Mouse (Mus musculus) heart, embryonic 13.5 days (tissue): ENCODE results near the gene Fam122c. TPM values are rescaled to one million over a fixed set of nuclear protein-coding genes. Genes with fewer than 3 reads are reported as not detected.
A peak's percentile ranks its signal among the peaks of the same experiment; 100 is the strongest.
"Not testable (repeated sequence)": the region's sequence is repeated elsewhere in the genome, so short reads cannot be mapped to it uniquely, and the experiment has no call there.

Experiments used
- ATAC-seq: fragments of 200-750 bp; cut with Nextera tagmentation; 2 replicates; pipeline ENCODE4 v1.8.0; 2017; ENCODE audit warnings: moderate TSS enrichment; ENCODE audit not compliant: insufficient number of reproducible peaks, low FRiP score, low TSS enrichment; ENCODE audit errors: extremely low read depth
- H3K27ac ChIP-seq: fragments of 300-500 bp; sonication (generic); replicated peaks from 2 replicates; pipeline ENCODE4 v1.5.1; 2015; ENCODE audit warnings: moderate library complexity, mild to moderate bottlenecking, inconsistent platforms
- H3K27me3 ChIP-seq: fragments of 300-500 bp; sonication (generic); replicated peaks from 2 replicates; pipeline ENCODE4 v1.6.1; 2015; ENCODE audit warnings: mild to moderate bottlenecking, inconsistent platforms
- H3K36me3 ChIP-seq: fragments of 300-500 bp; sonication (generic); 2 replicates; pipeline ENCODE4 v1.6.1; 2015; ENCODE audit warnings: mild to moderate bottlenecking, inconsistent platforms
- H3K4me1 ChIP-seq: fragments of 300-500 bp; sonication (generic); 2 replicates; pipeline ENCODE4 v1.6.1; 2015; ENCODE audit warnings: inconsistent platforms
- H3K4me2 ChIP-seq: fragments of 300-500 bp; sonication (generic); 2 replicates; pipeline ENCODE4 v1.6.1; 2015; ENCODE audit warnings: inconsistent platforms, mild to moderate bottlenecking, moderate library complexity
- H3K4me3 ChIP-seq: fragments of 300-500 bp; sonication (generic); 2 replicates; pipeline ENCODE4 v1.5.1; 2015; ENCODE audit warnings: moderate library complexity, mild to moderate bottlenecking, inconsistent platforms
- H3K9ac ChIP-seq: fragments of 300-500 bp; sonication (generic); 2 replicates; pipeline ENCODE4 v1.6.1; 2015; ENCODE audit warnings: inconsistent platforms, mild to moderate bottlenecking, moderate library complexity
- H3K9me3 ChIP-seq: fragments of 300-500 bp; sonication (generic); 2 replicates; pipeline ENCODE4 v1.6.1; 2016; ENCODE audit warnings: inconsistent platforms
- WGBS: fragments of 180-500 bp; shearing (Covaris S2); methylation state at CpG from one replicate; pipeline ENCODE4 v1.1.7; 2015; ENCODE audit warnings: mixed read lengths; 5-methylcytosine and 5-hydroxymethylcytosine counted together
- polyA plus RNA-seq: library from polyadenylated mRNA; unstranded; fragments of >200 nt; fragmentation: Nextera tagmentation; extraction: Ambion mirVana; gene quantifications from 2 replicates; pipeline ENCODE4 v1.2.1, GENCODE M21; 2015

The Fam122c gene
- polyA plus RNA-seq, 1 experiment from 2014 or later: not detected

DNA sequence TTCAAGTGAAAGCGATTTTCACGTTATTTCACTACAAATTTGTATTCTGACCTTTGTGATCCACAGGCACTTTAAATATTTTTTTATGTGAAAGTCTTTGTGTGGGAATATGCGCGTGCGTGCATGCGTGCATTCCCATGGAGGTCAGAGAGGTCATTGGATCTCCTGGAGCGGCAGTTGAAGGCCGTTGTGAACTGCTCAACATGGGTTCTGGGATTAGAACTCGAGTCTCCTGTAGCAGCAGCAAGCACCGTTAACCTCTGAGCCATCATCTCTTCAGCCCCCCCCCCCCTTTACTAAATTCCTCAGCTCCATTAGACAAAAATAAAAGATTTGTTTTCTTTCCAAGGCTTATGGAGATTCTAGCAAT lies 3.2 kb upstream of the Fam122c start:
- ATAC-seq: no peak
- H3K4me2 ChIP-seq: peak overlapping the region; percentile 85
- no peaks in the 10 kb centered on the region for H3K36me3 ChIP-seq
- H3K9ac ChIP-seq: 0 out of 2 replicates have a peak overlapping the region, but pooled peaks have one; percentile 33
- WGBS: 14% methylated on average over 10 of the region's 10 CpGs
- no peaks in the 10 kb centered on the region for H3K9me3 ChIP-seq
- no peaks in the 10 kb centered on the region for H3K27me3 ChIP-seq
- peaks cover 27% of the 10 kb centered on the region for H3K4me1 ChIP-seq
- no peak overlapping the region; the same call in 1 of the 2 replicates for H3K27ac ChIP-seq
- peak overlapping the region; percentile 69 for H3K4me3 ChIP-seq

DNA sequence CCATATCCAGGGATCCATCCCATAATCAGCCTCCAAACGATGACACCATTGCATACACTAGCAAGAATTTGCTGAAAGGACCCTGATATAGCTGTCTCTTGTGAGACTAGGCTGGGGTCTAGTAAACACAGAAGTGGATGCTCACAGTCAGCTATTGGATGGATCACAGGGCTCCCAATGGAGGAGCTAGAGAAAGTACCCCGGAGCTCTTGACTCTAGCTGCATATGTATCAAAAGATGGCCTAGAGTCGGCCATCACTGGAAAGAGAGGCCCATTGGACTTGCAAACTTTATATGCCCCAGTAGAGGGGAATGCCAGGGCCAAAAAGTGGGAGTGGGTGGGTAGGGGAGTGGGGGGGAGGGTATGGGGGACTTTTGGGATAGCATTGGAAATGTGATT lies 1.6 kb upstream of the Fam122c start:
- H3K4me2 ChIP-seq, H3K4me3 ChIP-seq, H3K9me3 ChIP-seq, H3K27ac ChIP-seq, H3K9ac ChIP-seq, H3K36me3 ChIP-seq, ATAC-seq, H3K27me3 ChIP-seq: not testable (repeated sequence)
- peaks cover 17% of the 10 kb centered on the region for H3K4me1 ChIP-seq
- 67% methylated on average over 3 of the region's 3 CpGs for WGBS

DNA sequence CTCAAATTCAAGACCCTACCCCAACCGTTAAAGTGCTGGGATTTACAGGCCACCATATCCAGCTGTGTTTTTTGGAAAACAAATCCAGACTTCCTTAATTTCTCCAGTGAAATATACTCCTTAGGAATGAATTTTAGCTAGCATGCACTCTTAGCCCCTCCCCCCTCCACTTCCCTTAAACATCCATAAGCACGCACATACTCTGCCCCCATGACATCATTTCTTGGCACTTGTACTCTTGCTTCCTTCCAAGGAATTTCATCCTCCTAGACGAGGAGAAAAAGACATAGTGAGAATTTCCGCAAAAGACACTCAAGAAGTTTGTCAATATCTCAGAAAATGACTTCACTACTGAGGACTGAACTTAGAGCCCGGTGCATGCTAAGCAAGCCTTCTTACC lies 14.7 kb downstream of the Fam122c start:
- H3K9ac ChIP-seq: no peak overlapping the region
- 59% methylated on average over 5 of the region's 5 CpGs for WGBS
- no peaks in the 10 kb centered on the region for H3K27me3 ChIP-seq

DNA sequence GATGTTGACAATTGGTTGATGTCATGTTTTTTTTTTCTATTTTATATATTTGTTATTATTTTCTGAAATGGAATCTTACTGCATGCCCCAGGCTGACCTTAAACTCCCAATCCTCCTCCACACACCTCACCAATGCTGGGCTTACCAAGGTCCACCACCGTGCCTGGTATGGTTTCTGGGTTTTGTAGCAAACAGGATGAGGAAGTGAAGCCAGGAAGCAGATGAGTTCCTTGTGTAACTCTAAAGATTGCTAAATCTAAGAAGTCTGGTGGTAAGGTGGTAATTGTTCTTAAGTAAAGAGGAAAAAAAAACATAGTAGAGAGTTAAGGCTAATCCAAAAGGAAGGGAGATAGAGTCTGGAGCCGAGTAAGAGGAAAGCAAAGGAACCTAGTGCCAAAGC lies 47.3 kb downstream of the Fam122c start:
- Histone ChIP-seq H3K27ac (peak overlapping the region; percentile 53; the same call in 1 of the 2 replicates), H3K9me3 (no peaks in the 10 kb centered on the region), H3K4me1 (peaks cover 7% of the 10 kb centered on the region), H3K27me3 (no peaks in the 10 kb centered on the region), H3K4me3 (no peak overlapping the region), H3K4me2 (no peak overlapping the region), H3K36me3 (no peaks in the 10 kb centered on the region), H3K9ac (no peak overlapping the region)
- no peak for ATAC-seq
- 47% methylated on average over 2 of the region's 2 CpGs for WGBS

More for the DNA sequence above, 14.7 kb downstream of the Fam122c start:
- Histone ChIP-seq H3K4me1 (no peaks in the 10 kb centered on the region), H3K9me3 (no peaks in the 10 kb centered on the region), H3K36me3 (no peaks in the 10 kb centered on the region), H3K4me2 (no peak overlapping the region), H3K27ac (peak overlapping the region; percentile 48; the same call in 1 of the 2 replicates), H3K4me3 (no peak overlapping the region)
- ATAC-seq: no peak

DNA sequence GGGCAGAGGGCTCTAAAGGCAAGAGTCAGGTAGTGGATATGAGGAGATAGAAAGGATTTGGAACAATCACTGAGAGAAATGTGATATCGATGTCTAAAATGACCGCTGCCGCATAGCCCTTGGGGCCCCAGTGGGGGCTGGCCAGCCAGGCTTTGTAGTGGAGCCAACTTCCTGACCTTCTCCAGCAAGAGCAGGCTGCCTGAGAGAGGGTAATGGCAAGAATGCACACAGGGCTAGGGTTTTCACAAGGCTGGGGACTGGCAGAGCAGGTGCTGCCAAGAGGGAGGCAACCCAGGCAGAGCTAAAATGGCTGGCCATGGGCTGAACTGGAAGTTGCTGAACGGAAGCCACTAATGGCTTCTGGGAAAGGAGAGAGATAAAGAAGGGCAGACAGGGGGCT lies 47.9 kb downstream of the Fam122c start:
- WGBS: 54% methylated on average over 4 of the region's 4 CpGs
- no peak for ATAC-seq
- no peaks in the 10 kb centered on the region for H3K36me3 ChIP-seq
- H3K4me1 ChIP-seq: peaks cover 7% of the 10 kb centered on the region
- H3K27ac ChIP-seq: peak overlapping the region; percentile 53; the same call in 1 of the 2 replicates
- H3K27me3 ChIP-seq: no peaks in the 10 kb centered on the region
- no peaks in the 10 kb centered on the region for H3K9me3 ChIP-seq
- H3K4me3 ChIP-seq: no peak overlapping the region
- no peak overlapping the region for H3K4me2 ChIP-seq
- no peak overlapping the region for H3K9ac ChIP-seq

DNA sequence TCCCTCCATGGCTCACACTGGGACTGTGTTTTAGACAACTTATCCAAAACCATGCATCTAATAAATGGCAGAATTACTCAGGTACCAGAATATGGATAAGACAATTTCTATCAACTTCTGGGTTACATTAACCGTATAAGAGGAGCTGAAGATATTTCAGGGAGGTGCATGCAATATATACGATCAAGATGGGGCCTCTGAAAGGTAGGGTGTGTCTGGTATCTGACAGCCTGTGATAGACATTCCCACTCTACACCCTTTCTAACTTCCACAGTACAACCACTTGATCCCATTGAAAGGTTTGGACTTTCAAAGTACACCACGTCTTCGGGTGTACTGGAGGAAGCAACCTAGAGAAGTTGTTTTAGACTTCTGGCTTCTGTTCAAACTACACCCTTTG lies 57.2 kb downstream of the Fam122c start:
- H3K36me3 ChIP-seq: no peaks in the 10 kb centered on the region
- no peak overlapping the region for H3K4me3 ChIP-seq
- no peak overlapping the region for H3K9ac ChIP-seq
- no peaks in the 10 kb centered on the region for H3K9me3 ChIP-seq
- WGBS: 75% methylated on average over 4 of the region's 4 CpGs
- no peaks in the 10 kb centered on the region for H3K4me1 ChIP-seq
- ATAC-seq: no peak
- no peak overlapping the region for H3K4me2 ChIP-seq
- no peaks in the 10 kb centered on the region for H3K27me3 ChIP-seq
- H3K27ac ChIP-seq: no peak overlapping the region

DNA sequence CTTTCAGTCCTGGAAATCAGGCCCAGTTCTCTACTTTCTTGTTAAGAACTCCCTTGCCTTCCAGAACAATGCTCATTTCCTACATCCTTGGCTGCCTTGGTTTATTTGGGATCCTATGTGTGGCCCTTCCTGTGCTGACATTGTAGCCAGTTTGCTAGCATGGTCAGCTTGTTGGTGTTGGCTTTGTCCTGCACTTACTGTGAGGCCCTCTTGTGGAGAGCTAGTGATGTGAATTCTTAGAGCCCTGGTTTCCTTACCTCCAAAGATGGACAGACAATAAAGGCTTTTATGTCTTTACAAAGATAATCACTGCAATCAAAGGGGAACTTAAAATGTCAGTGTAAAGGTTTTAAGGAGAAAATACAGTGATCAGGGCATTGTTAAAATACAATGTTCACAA lies 64.1 kb downstream of the Fam122c start:
- ATAC-seq: no peak
- H3K4me2 ChIP-seq: no peak overlapping the region
- H3K36me3 ChIP-seq: no peaks in the 10 kb centered on the region
- no peaks in the 10 kb centered on the region for H3K4me1 ChIP-seq
- H3K9ac ChIP-seq: no peak overlapping the region
- H3K27me3 ChIP-seq: no peaks in the 10 kb centered on the region
- H3K9me3 ChIP-seq: no peaks in the 10 kb centered on the region
- H3K27ac ChIP-seq: no peak overlapping the region
- no peak overlapping the region for H3K4me3 ChIP-seq

DNA sequence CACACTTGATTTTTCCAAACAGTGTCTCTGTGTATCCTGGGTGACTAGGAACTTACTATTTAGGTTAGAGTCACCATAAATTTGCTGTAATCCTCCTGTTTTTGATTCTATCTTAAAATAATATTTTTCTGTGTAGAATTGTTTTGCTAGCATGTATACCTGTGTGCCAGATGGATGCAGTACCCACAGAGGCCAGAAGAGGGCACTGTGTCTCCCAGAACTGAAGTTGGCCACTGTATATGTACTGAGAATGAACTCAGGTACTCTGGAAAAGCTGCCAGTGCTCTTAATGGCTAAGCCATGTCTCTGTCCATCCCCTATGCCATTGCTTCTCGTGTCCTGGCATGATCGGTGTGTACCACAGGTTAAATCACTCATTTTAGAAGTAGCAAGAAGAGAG lies 68.3 kb downstream of the Fam122c start:
- no peak overlapping the region for H3K9ac ChIP-seq
- ATAC-seq: no peak
- H3K27me3 ChIP-seq: no peaks in the 10 kb centered on the region
- H3K4me3 ChIP-seq: no peak overlapping the region
- no peak overlapping the region for H3K27ac ChIP-seq
- H3K4me1 ChIP-seq: no peaks in the 10 kb centered on the region
- no peak overlapping the region for H3K4me2 ChIP-seq
- H3K9me3 ChIP-seq: no peaks in the 10 kb centered on the region
- H3K36me3 ChIP-seq: peaks cover 11% of the 10 kb centered on the region
- WGBS: 53% methylated on average over 2 of the region's 2 CpGs

DNA sequence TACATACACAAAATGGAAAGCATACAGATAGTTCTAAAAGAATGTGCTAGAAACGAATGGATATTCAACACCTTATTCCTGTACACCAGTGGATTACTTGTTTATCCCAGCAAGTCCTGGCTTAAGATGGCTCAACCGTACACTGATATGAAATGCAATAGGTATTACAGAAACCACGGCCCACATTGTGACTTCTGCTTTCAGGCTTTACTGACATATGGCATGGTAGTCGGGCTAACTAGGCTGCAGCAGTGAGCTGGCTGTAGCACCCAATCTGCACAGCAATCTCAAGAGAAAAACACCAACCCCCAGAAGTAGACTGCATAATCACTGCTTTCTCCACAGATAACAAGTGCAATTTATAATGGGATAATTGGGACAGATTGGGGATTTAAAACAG lies 75.2 kb downstream of the Fam122c start:
- Histone ChIP-seq H3K9me3 (no peaks in the 10 kb centered on the region), H3K4me2 (no peak overlapping the region), H3K4me3 (no peak overlapping the region), H3K4me1 (no peaks in the 10 kb centered on the region), H3K36me3 (peaks cover 69% of the 10 kb centered on the region), H3K27ac (no peak overlapping the region), H3K9ac (no peak overlapping the region), H3K27me3 (no peaks in the 10 kb centered on the region)
- no peak for ATAC-seq
- WGBS: 84% methylated on average over 4 of the region's 4 CpGs

DNA sequence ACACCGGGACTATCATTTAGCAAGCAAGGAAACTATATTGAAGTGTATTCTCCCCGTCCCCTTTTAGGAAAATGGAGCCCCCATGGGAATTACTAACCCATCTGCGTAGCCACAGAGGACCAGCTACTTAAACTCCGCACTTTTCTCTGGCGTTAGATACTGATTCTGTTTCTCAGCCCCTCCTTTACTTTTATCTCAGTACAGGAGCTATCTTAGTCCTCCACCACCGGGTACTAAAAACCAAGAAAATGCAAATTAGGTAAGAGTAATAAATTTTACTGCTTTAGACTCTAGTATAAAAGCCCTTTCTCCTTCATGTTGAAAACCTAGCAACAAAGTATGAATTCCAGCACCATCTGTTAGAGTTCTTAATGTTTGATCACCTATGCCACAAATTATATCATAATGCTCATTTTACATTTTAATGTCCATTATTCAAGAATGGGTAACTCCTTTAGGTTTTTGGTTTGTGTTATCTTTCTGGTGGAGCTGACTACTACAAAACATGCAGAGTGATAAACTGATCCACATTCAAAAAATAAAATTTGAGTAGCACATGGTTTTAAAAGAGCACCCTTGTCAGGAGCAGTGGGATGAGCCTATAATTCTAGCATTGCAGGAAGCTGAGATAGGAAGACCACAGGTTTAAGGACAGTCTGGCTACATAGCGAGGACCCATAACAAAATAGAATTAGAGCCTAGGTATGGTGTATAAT lies 91.6 kb downstream of the Fam122c start:
- 64% methylated on average over 7 of the region's 7 CpGs for WGBS

DNA sequence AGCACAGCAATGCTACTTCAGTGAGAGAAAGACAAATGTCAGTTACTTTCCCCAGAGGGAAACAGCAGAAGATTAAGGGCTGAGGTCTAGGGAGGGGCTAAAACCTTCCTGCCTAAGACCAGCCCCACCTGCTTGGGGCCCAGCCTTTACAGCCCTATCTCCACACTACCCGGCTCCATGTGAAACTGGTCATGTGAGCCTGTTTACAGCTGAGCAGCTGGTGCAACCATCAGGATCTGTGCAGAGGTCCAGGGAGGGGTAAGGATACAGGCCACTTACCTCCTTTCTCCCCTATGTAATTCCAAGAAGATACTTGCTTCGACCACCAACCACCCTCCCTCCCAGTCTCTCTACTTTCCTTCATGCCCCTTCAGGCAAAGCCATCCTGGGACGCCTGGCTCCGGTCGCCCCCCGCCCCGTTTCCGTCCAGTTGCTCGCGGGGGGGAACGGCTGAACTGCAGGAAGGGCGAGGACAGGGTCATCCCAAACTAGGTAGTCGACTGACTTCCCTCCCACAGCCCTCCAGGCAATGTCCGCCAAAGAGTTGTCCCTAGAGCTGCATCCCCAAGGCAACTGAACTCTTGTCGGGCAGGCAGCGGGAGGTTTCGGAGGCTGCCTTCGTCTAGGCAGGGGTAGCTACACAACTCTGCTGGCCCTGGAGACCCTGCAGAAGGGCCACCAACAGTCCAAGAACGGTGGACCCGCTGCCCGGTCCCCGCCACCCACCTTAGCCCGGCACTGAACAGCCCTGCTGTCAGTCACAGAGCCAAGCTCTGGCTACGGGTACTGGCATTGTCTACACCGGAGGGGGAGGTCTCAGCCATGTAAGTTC lies 96.5 kb downstream of the Fam122c start:
- H3K4me1 ChIP-seq: peaks cover 9% of the 10 kb centered on the region; the same call in 1 of the 2 replicates
- 21% methylated on average over 25 of the region's 25 CpGs for WGBS
- peak overlapping the region; percentile 91 for H3K27ac ChIP-seq
- H3K36me3 ChIP-seq: no peaks in the 10 kb centered on the region
- H3K4me3 ChIP-seq: peak overlapping the region; percentile 73
- H3K4me2 ChIP-seq: peak overlapping the region; percentile 71
- peak overlapping the region; percentile 89 for H3K9ac ChIP-seq
- H3K27me3 ChIP-seq: no peaks in the 10 kb centered on the region
- H3K9me3 ChIP-seq: no peaks in the 10 kb centered on the region
- peak; percentile 71 for ATAC-seq

More for the DNA sequence above, 91.6 kb downstream of the Fam122c start:
- no peaks in the 10 kb centered on the region for H3K9me3 ChIP-seq
- H3K27ac ChIP-seq: no peak overlapping the region
- no peak for ATAC-seq
- no peak overlapping the region for H3K4me3 ChIP-seq
- H3K4me1 ChIP-seq: peaks cover 9% of the 10 kb centered on the region; the same call in 1 of the 2 replicates
- no peak overlapping the region for H3K4me2 ChIP-seq
- no peaks in the 10 kb centered on the region for H3K27me3 ChIP-seq
- H3K9ac ChIP-seq: no peak overlapping the region
- H3K36me3 ChIP-seq: no peaks in the 10 kb centered on the region
